Mouse (Mus musculus): Measurements from ENCODE around the gene Ubfd1. TPM values are rescaled to one million over a fixed set of nuclear protein-coding genes. Genes with fewer than 3 reads are reported as not detected.

Gene Ubfd1
- polyA plus RNA-seq (2015; fragmentation: Nextera tagmentation; extraction: Ambion mirVana): 71.5 and 73.3 TPM in 2 replicates

DNA sequence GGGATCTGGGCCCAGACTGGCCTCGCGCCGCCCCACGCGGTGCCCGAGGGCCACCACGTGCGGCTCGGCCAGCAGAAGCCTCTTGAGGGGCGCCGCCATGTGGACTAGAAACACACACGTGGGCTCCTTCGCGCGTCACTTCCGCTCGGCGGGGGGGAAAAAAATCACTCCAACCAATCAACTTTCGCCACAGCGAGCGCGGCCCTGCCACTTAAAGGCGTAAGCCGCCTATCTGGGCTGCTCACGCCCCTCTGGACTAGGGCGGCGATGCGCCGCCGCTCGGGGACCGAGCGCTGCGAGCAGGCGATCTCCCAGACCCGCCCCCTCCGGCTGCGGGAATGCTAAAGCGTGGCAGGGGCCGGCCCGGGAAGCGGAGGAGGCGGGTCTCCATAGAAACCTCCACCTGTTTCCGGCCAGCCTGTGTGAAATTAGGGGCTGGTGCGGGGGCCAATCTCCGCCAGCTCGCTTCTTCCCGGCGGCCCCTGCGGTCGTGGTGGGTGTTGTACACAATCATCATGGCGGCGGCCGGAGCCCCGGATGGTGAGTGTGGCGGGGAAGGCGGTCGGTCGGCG is at the start of gene Ubfd1, which contains the start of gene Ears2:
Ubfd1 (plus strand) TSS at position 231 of the 572 bp plus-strand sequence.
Ears2 (minus strand) TSS at position 319 of the 572 bp plus-strand sequence.
- Histone ChIP-seq H3K4me2 (peak within 1 kb of the TSS; percentile 79), H3K9me3 (replicated peaks) (no peaks in the 10 kb centered on the region), H3K4me1 (peaks cover 38% of the 10 kb centered on the region), H3K36me3 (peaks cover 20% of the 10 kb centered on the region), H3K27me3 (replicated peaks) (no peaks in the 10 kb centered on the region), H3K9ac (replicated peaks) (peak within 1 kb of the TSS; percentile 98), H3K4me3 (replicated peaks) (peak within 1 kb of the TSS; percentile 99), H3K27ac (replicated peaks) (peak within 1 kb of the TSS; percentile 97)
- WGBS: 0% methylated on average over 57 of the region's 60 CpGs
- ATAC-seq (ENCODE audit: low FRiP score): peak; percentile 97

DNA sequence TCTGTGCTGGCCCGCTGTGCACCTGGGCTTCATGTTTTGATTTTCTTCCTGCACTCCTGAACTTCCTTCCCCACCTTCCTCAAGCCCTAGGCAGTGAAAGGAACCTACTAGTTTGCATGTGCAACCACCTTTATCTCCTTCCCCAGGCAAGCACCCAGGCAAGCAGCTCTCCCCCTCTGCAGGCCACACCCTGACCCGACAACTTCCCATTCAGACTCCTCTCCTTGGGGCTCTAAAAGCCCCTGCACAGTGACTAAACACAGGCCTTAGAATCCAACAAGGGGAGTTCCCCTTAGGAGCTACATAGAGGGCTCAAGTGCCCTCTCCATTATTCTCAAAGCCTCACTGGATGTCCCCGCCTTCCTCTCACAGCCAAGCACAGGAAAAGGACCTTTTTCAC is 48.7 kb upstream of the Ubfd1 start:
- Histone ChIP-seq H3K27ac (replicated peaks) (no peak overlapping the region), H3K36me3 (no peaks in the 10 kb centered on the region), H3K4me2 (peak overlapping the region; percentile 69), H3K27me3 (replicated peaks) (no peaks in the 10 kb centered on the region), H3K4me1 (peaks cover 65% of the 10 kb centered on the region), H3K4me3 (replicated peaks) (peak overlapping the region; percentile 93; the same call in 1 of the 2 replicates), H3K9ac (replicated peaks) (no peak overlapping the region), H3K9me3 (replicated peaks) (no peaks in the 10 kb centered on the region)
- 73% methylated on average over 3 of the region's 3 CpGs for WGBS
- ATAC-seq (ENCODE audit: low FRiP score): no peak

- peak overlapping the region; percentile 69 for H3K4me2 ChIP-seq
- 0 out of 2 replicates have a peak overlapping the region, but pooled peaks have one; percentile 11 for H3K27ac ChIP-seq (replicated peaks)
- no peak for ATAC-seq (ENCODE audit: low FRiP score)
- 0 out of 2 replicates have a peak overlapping the region, but pooled peaks have one; percentile 82 for H3K9ac ChIP-seq (replicated peaks)
- H3K4me1 ChIP-seq: peaks cover 61% of the 10 kb centered on the region
- peak overlapping the region; percentile 93 for H3K4me3 ChIP-seq (replicated peaks)
- WGBS: 82% methylated on average over 7 of the region's 7 CpGs
- no peaks in the 10 kb centered on the region for H3K9me3 ChIP-seq (replicated peaks)
- no peaks in the 10 kb centered on the region for H3K27me3 ChIP-seq (replicated peaks)
- H3K36me3 ChIP-seq: no peaks in the 10 kb centered on the region
Observed at GRCm38 (mm10) chr7:122018978-122019377, 48.0 kb upstream of the Ubfd1 start.

GRCm38 (mm10) chr7:122020273-122020666 is 46.7 kb upstream of the Ubfd1 start:
- Histone ChIP-seq H3K4me3 (replicated peaks) (peak overlapping the region; percentile 93), H3K9ac (replicated peaks) (peak overlapping the region; percentile 82), H3K4me2 (peak overlapping the region; percentile 69), H3K36me3 (no peaks in the 10 kb centered on the region), H3K4me1 (peaks cover 49% of the 10 kb centered on the region), H3K27ac (replicated peaks) (peak overlapping the region; percentile 91), H3K27me3 (replicated peaks) (no peaks in the 10 kb centered on the region), H3K9me3 (replicated peaks) (no peaks in the 10 kb centered on the region)
- ATAC-seq (ENCODE audit: low FRiP score): peak; percentile 72
- WGBS: 1% methylated on average over 6 of the region's 6 CpGs

GRCm38 (mm10) chr7:122020667-122021354 is 46.2 kb upstream of the Ubfd1 start, which contains the start of gene Gga2:
Gene Gga2, minus strand, starts transcription at chr7:122021222.
- Histone ChIP-seq H3K4me3 (replicated peaks) (peak within 1 kb of the TSS; percentile 93), H3K9me3 (replicated peaks) (no peaks in the 10 kb centered on the region), H3K27ac (replicated peaks) (peak within 1 kb of the TSS; percentile 91), H3K9ac (replicated peaks) (peak within 1 kb of the TSS; percentile 82), H3K27me3 (replicated peaks) (no peaks in the 10 kb centered on the region), H3K4me1 (peaks cover 43% of the 10 kb centered on the region), H3K4me2 (peak within 1 kb of the TSS; percentile 69), H3K36me3 (no peaks in the 10 kb centered on the region)
- WGBS: under 1% methylated on average over 45 of the region's 50 CpGs
- peak; percentile 92 for ATAC-seq (ENCODE audit: low FRiP score)

GRCm38 (mm10) chr7:122022131-122022530 is 44.8 kb upstream of the Ubfd1 start:
- no peak for ATAC-seq (ENCODE audit: low FRiP score)
- WGBS: 100% methylated on average over 2 of the region's 2 CpGs
- H3K27me3 ChIP-seq (replicated peaks): no peaks in the 10 kb centered on the region

GRCm38 (mm10) chr7:122033371-122033770 is 33.6 kb upstream of the Ubfd1 start:
- Histone ChIP-seq H3K4me3 (replicated peaks) (no peak overlapping the region), H3K9me3 (replicated peaks) (no peaks in the 10 kb centered on the region), H3K4me1 (no peaks in the 10 kb centered on the region), H3K27ac (replicated peaks) (no peak overlapping the region), H3K27me3 (replicated peaks) (no peaks in the 10 kb centered on the region), H3K9ac (replicated peaks) (no peak overlapping the region), H3K4me2 (no peak overlapping the region), H3K36me3 (0 out of 2 replicates have a peak, but pooled peaks cover 3% of the 10 kb centered on the region)
- 63% methylated on average over 3 of the region's 3 CpGs for WGBS
- no peak for ATAC-seq (ENCODE audit: low FRiP score)

More at GRCm38 (mm10) chr7:122022131-122022530, 44.8 kb upstream of the Ubfd1 start:
- peaks cover 30% of the 10 kb centered on the region for H3K4me1 ChIP-seq
- no peak overlapping the region for H3K9ac ChIP-seq (replicated peaks)
- H3K36me3 ChIP-seq: no peaks in the 10 kb centered on the region
- H3K27ac ChIP-seq (replicated peaks): no peak overlapping the region
- H3K4me2 ChIP-seq: no peak overlapping the region
- no peaks in the 10 kb centered on the region for H3K9me3 ChIP-seq (replicated peaks)
- H3K4me3 ChIP-seq (replicated peaks): no peak overlapping the region

DNA sequence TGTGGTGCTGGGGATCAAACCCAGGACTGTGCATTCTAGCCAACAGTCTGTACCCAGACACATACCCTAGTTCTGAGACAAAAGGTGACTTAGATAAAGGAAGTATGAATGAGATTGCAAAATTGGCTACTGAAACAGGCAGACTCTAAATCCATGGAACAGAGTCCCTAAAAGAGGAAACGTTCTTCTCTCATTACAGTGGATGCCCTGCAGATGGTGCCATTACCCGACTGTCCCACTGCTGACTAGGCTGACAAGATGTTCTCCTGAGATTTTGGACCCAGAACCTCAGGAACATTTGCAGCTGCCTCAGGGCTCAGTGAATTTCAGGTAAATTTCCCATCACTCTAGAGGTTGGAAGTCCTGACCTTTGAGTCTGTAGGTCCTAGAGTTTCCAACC is 32.6 kb upstream of the Ubfd1 start:
- no peak for ATAC-seq (ENCODE audit: low FRiP score)

GRCm38 (mm10) chr7:122044106-122044505 is 22.9 kb upstream of the Ubfd1 start:
- no peak overlapping the region for H3K4me2 ChIP-seq
- H3K9ac ChIP-seq (replicated peaks): no peak overlapping the region
- H3K27me3 ChIP-seq (replicated peaks): no peaks in the 10 kb centered on the region
- WGBS: 88% methylated on average over 8 of the region's 8 CpGs
- peaks cover 47% of the 10 kb centered on the region for H3K36me3 ChIP-seq
- no peak overlapping the region for H3K27ac ChIP-seq (replicated peaks)
- H3K9me3 ChIP-seq (replicated peaks): no peaks in the 10 kb centered on the region
- H3K4me1 ChIP-seq: no peaks in the 10 kb centered on the region
- ATAC-seq (ENCODE audit: low FRiP score): no peak
- no peak overlapping the region for H3K4me3 ChIP-seq (replicated peaks)

More for the DNA sequence above, 32.6 kb upstream of the Ubfd1 start:
- H3K27ac ChIP-seq (replicated peaks): no peak overlapping the region
- no peaks in the 10 kb centered on the region for H3K9me3 ChIP-seq (replicated peaks)
- peaks cover 11% of the 10 kb centered on the region for H3K36me3 ChIP-seq
- no peaks in the 10 kb centered on the region for H3K27me3 ChIP-seq (replicated peaks)
- H3K4me2 ChIP-seq: no peak overlapping the region
- no peak overlapping the region for H3K4me3 ChIP-seq (replicated peaks)
- WGBS: 50% methylated on average over 2 of the region's 2 CpGs
- no peaks in the 10 kb centered on the region for H3K4me1 ChIP-seq
- H3K9ac ChIP-seq (replicated peaks): no peak overlapping the region

- ATAC-seq (ENCODE audit: low FRiP score): no peak
- 93% methylated on average over 4 of the region's 4 CpGs for WGBS
- peaks cover 43% of the 10 kb centered on the region for H3K36me3 ChIP-seq
Observed at GRCm38 (mm10) chr7:122045181-122045634, 21.8 kb upstream of the Ubfd1 start.

GRCm38 (mm10) chr7:122045711-122046110 is 21.3 kb upstream of the Ubfd1 start:
- 90% methylated on average over 1 of the region's 1 CpGs for WGBS
- Histone ChIP-seq H3K9me3 (replicated peaks) (no peaks in the 10 kb centered on the region), H3K27me3 (replicated peaks) (no peaks in the 10 kb centered on the region), H3K4me1 (no peaks in the 10 kb centered on the region), H3K4me2 (no peak overlapping the region), H3K9ac (replicated peaks) (no peak overlapping the region), H3K4me3 (replicated peaks) (no peak overlapping the region), H3K27ac (replicated peaks) (no peak overlapping the region), H3K36me3 (peaks cover 45% of the 10 kb centered on the region)
- ATAC-seq (ENCODE audit: low FRiP score): no peak

More at GRCm38 (mm10) chr7:122045181-122045634, 21.8 kb upstream of the Ubfd1 start:
- H3K9ac ChIP-seq (replicated peaks): no peak overlapping the region
- H3K4me2 ChIP-seq: no peak overlapping the region
- no peak overlapping the region for H3K27ac ChIP-seq (replicated peaks)
- H3K9me3 ChIP-seq (replicated peaks): no peaks in the 10 kb centered on the region
- H3K4me1 ChIP-seq: no peaks in the 10 kb centered on the region
- no peaks in the 10 kb centered on the region for H3K27me3 ChIP-seq (replicated peaks)
- no peak overlapping the region for H3K4me3 ChIP-seq (replicated peaks)

- Histone ChIP-seq H3K4me3 (replicated peaks) (no peak overlapping the region), H3K9ac (replicated peaks) (no peak overlapping the region), H3K9me3 (replicated peaks) (no peaks in the 10 kb centered on the region), H3K27ac (replicated peaks) (no peak overlapping the region), H3K27me3 (replicated peaks) (no peaks in the 10 kb centered on the region), H3K4me2 (no peak overlapping the region), H3K36me3 (peaks cover 50% of the 10 kb centered on the region), H3K4me1 (no peaks in the 10 kb centered on the region)
- 95% methylated on average over 2 of the region's 2 CpGs for WGBS
- no peak for ATAC-seq (ENCODE audit: low FRiP score)
Observed at GRCm38 (mm10) chr7:122046813-122047212, 20.2 kb upstream of the Ubfd1 start.
